Mouse (Mus musculus) kidney, embryonic 14.5 days (tissue): ENCODE measurements at regions not wholly inside any gene's neighbourhood (a gene's known extent, or its start where the extent isn't known, plus 50 kb on each side); places are given as distances from the start of the nearest gene placed in this dataset.
A peak's percentile ranks its signal among the peaks of the same experiment; 100 is the strongest.

ENCODE experiments used
- ATAC-seq: fragments of 200-750 bp; cut with Nextera tagmentation; 2 replicates; pipeline ENCODE4 v1.8.0; 2017; ENCODE audit warnings: moderate number of reproducible peaks, mild to moderate bottlenecking, moderate TSS enrichment, moderate library complexity; ENCODE audit not compliant: low FRiP score, low TSS enrichment
- H3K27ac ChIP-seq: fragments of 300-500 bp; sonication (generic); 2 replicates; pipeline ENCODE4 v1.5.1; 2014; ENCODE audit warnings: low read depth, mild to moderate bottlenecking, low read length, moderate library complexity, mixed read lengths
- H3K27me3 ChIP-seq: fragments of 300-500 bp; sonication (generic); 2 replicates; pipeline ENCODE4 v1.6.1; 2014; ENCODE audit warnings: mild to moderate bottlenecking, low read length; ENCODE audit not compliant: control insufficient read depth, insufficient read depth
- H3K36me3 ChIP-seq: fragments of 300-500 bp; sonication (generic); 2 replicates; pipeline ENCODE4 v1.6.1; 2014; ENCODE audit warnings: low read length, mixed read lengths; ENCODE audit not compliant: control insufficient read depth, insufficient read depth
- H3K4me1 ChIP-seq: fragments of 300-500 bp; sonication (generic); 2 replicates; pipeline ENCODE4 v1.6.1; 2014; ENCODE audit warnings: low read length, mixed read lengths; ENCODE audit not compliant: control insufficient read depth, insufficient read depth
- H3K4me2 ChIP-seq: fragments of 300-500 bp; sonication (generic); replicated peaks from 2 replicates; pipeline ENCODE4 v1.6.1; 2014; ENCODE audit warnings: low read depth, mild to moderate bottlenecking, low read length
- H3K4me3 ChIP-seq: fragments of 300-500 bp; sonication (generic); 2 replicates; pipeline ENCODE4 v1.5.1; 2014; ENCODE audit warnings: mild to moderate bottlenecking, low read length
- H3K9ac ChIP-seq: fragments of 300-500 bp; sonication (generic); 2 replicates; pipeline ENCODE4 v1.6.1; 2014; ENCODE audit warnings: low read depth, mild to moderate bottlenecking, low read length, moderate library complexity
- H3K9me3 ChIP-seq: fragments of 300-500 bp; sonication (generic); 2 replicates; pipeline ENCODE4 v1.6.1; 2016; ENCODE audit warnings: low read length; ENCODE audit not compliant: control insufficient read depth
- WGBS: fragments of 180-500 bp; shearing (Covaris S2); extraction: QIAGEN DNeasy Blood & Tissue Kit; methylation state at CpG from one replicate; pipeline ENCODE4 v1.1.7; 2014; 5-methylcytosine and 5-hydroxymethylcytosine counted together

GRCm38 (mm10) chr13:78935990-78936650 is 736.6 kb upstream of the Nr2f1 start:
- Histone ChIP-seq H3K9me3 (no peaks in the 10 kb centered on the region), H3K4me1 (no peaks in the 10 kb centered on the region; the same call in 1 of the 2 replicates), H3K9ac (no peak overlapping the region), H3K27ac (no peak overlapping the region), H3K4me2 (no peak overlapping the region), H3K36me3 (no peaks in the 10 kb centered on the region), H3K4me3 (no peak overlapping the region), H3K27me3 (no peaks in the 10 kb centered on the region)
- no peak for ATAC-seq
- WGBS = 36% methylated on average over 3 of the region's 3 CpGs

GRCm38 (mm10) chr13:78928347-78928746 is 728.8 kb upstream of the Nr2f1 start:
- H3K4me2 ChIP-seq = no peak overlapping the region
- H3K9me3 ChIP-seq = no peaks in the 10 kb centered on the region
- no peak overlapping the region for H3K27ac ChIP-seq
- 89% methylated on average over 1 of the region's 1 CpGs for WGBS
- H3K4me1 ChIP-seq = no peaks in the 10 kb centered on the region
- ATAC-seq = no peak
- no peaks in the 10 kb centered on the region for H3K36me3 ChIP-seq
- H3K9ac ChIP-seq = no peak overlapping the region
- H3K27me3 ChIP-seq = no peaks in the 10 kb centered on the region
- no peak overlapping the region for H3K4me3 ChIP-seq

- H3K36me3 ChIP-seq = no peaks in the 10 kb centered on the region
- no peaks in the 10 kb centered on the region for H3K9me3 ChIP-seq
- WGBS = 50% methylated on average over 3 of the region's 3 CpGs
- H3K27me3 ChIP-seq = no peaks in the 10 kb centered on the region
- no peak overlapping the region for H3K9ac ChIP-seq
- no peak overlapping the region for H3K4me3 ChIP-seq
- no peak overlapping the region for H3K4me2 ChIP-seq
- peak; percentile 24; the same call in 1 of the 2 replicates for ATAC-seq
- no peaks in the 10 kb centered on the region for H3K4me1 ChIP-seq
- no peak overlapping the region for H3K27ac ChIP-seq
Observed at GRCm38 (mm10) chr13:78920802-78921201, 721.2 kb upstream of the Nr2f1 start.

- Histone ChIP-seq H3K4me2 (no peak overlapping the region), H3K4me1 (peaks cover 6% of the 10 kb centered on the region; the same call in 1 of the 2 replicates), H3K9ac (no peak overlapping the region), H3K9me3 (no peaks in the 10 kb centered on the region), H3K27ac (no peak overlapping the region), H3K27me3 (no peaks in the 10 kb centered on the region), H3K36me3 (no peaks in the 10 kb centered on the region), H3K4me3 (no peak overlapping the region)
- 30% methylated on average over 5 of the region's 5 CpGs for WGBS
- no peak for ATAC-seq
Observed at GRCm38 (mm10) chr13:78909839-78910238, 710.3 kb upstream of the Nr2f1 start.

- Histone ChIP-seq H3K27me3 (no peaks in the 10 kb centered on the region), H3K4me3 (no peak overlapping the region), H3K4me2 (no peak overlapping the region), H3K36me3 (no peaks in the 10 kb centered on the region), H3K9ac (no peak overlapping the region), H3K27ac (no peak overlapping the region), H3K4me1 (no peaks in the 10 kb centered on the region), H3K9me3 (no peaks in the 10 kb centered on the region)
- ATAC-seq = no peak
Observed at GRCm38 (mm10) chr13:78904102-78904501, 704.5 kb upstream of the Nr2f1 start.

GRCm38 (mm10) chr13:78900693-78901092 is 701.1 kb upstream of the Nr2f1 start:
- WGBS = 87% methylated on average over 1 of the region's 1 CpGs
- no peaks in the 10 kb centered on the region for H3K4me1 ChIP-seq
- no peak overlapping the region for H3K4me3 ChIP-seq
- no peak overlapping the region for H3K9ac ChIP-seq
- no peaks in the 10 kb centered on the region for H3K9me3 ChIP-seq
- no peaks in the 10 kb centered on the region for H3K36me3 ChIP-seq
- H3K27ac ChIP-seq = no peak overlapping the region
- no peak overlapping the region for H3K4me2 ChIP-seq
- no peak for ATAC-seq
- no peaks in the 10 kb centered on the region for H3K27me3 ChIP-seq

GRCm38 (mm10) chr13:78892252-78892651 is 692.7 kb upstream of the Nr2f1 start:
- WGBS = 85% methylated on average over 2 of the region's 2 CpGs
- no peaks in the 10 kb centered on the region for H3K4me1 ChIP-seq

GRCm38 (mm10) chr13:78883062-78883461 is 683.5 kb upstream of the Nr2f1 start:
- 63% methylated on average over 1 of the region's 1 CpGs for WGBS
- Histone ChIP-seq H3K4me2 (no peak overlapping the region), H3K36me3 (no peaks in the 10 kb centered on the region), H3K9me3 (no peaks in the 10 kb centered on the region), H3K4me3 (no peak overlapping the region), H3K4me1 (no peaks in the 10 kb centered on the region), H3K27me3 (no peaks in the 10 kb centered on the region), H3K9ac (no peak overlapping the region), H3K27ac (no peak overlapping the region)
- ATAC-seq = no peak

More at GRCm38 (mm10) chr13:78892252-78892651, 692.7 kb upstream of the Nr2f1 start:
- Histone ChIP-seq H3K27ac (no peak overlapping the region), H3K4me2 (no peak overlapping the region), H3K9me3 (no peaks in the 10 kb centered on the region), H3K9ac (no peak overlapping the region), H3K27me3 (no peaks in the 10 kb centered on the region), H3K4me3 (no peak overlapping the region), H3K36me3 (no peaks in the 10 kb centered on the region)
- no peak for ATAC-seq

- WGBS = 28% methylated on average over 5 of the region's 5 CpGs
- peaks cover 10% of the 10 kb centered on the region for H3K4me1 ChIP-seq
- no peak overlapping the region for H3K4me2 ChIP-seq
- no peak overlapping the region for H3K9ac ChIP-seq
- no peak for ATAC-seq
- H3K27me3 ChIP-seq = no peaks in the 10 kb centered on the region
- H3K9me3 ChIP-seq = no peaks in the 10 kb centered on the region
- H3K36me3 ChIP-seq = no peaks in the 10 kb centered on the region
- H3K4me3 ChIP-seq = no peak overlapping the region
- H3K27ac ChIP-seq = no peak overlapping the region
Observed at GRCm38 (mm10) chr13:78872582-78872981, 673.0 kb upstream of the Nr2f1 start.
